Mouse (Mus musculus) forebrain, embryonic 14.5 days (tissue): ENCODE results near the gene Kxd1. TPM values are rescaled to one million over a fixed set of nuclear protein-coding genes. Genes with fewer than 3 reads are reported as not detected.

Experiments
- ATAC-seq: fragments of 200-750 bp; cut with Nextera tagmentation; 2 replicates; pipeline ENCODE4 v1.8.0; 2017; ENCODE audit warnings: mild to moderate bottlenecking, moderate library complexity
- DNase-seq: peaks from one replicate; pipeline ENCODE4 v3.0.0-alpha.2; 2015; ENCODE audit warnings: low spot score
- H3K27ac ChIP-seq: fragments of 300-500 bp; sonication (generic); 2 replicates; pipeline ENCODE4 v1.5.1; 2014; ENCODE audit warnings: low read depth, mild to moderate bottlenecking, control low read depth, low read length, moderate library complexity
- H3K27me3 ChIP-seq: fragments of 300-500 bp; sonication (generic); replicated peaks from 2 replicates; pipeline ENCODE4 v1.6.1; 2014; ENCODE audit warnings: low read length, control low read depth, mixed read lengths; ENCODE audit not compliant: control insufficient read depth, insufficient read depth
- H3K36me3 ChIP-seq: fragments of 300-500 bp; sonication (generic); 2 replicates; pipeline ENCODE4 v1.6.1; 2014; ENCODE audit warnings: low read length, control low read depth; ENCODE audit not compliant: control insufficient read depth, insufficient read depth
- H3K4me1 ChIP-seq: fragments of 300-500 bp; sonication (generic); 2 replicates; pipeline ENCODE4 v1.6.1; 2014; ENCODE audit warnings: antibody characterized with exemption, low read length, control low read depth; ENCODE audit not compliant: control insufficient read depth, insufficient read depth
- H3K4me2 ChIP-seq: fragments of 300-500 bp; sonication (generic); 2 replicates; pipeline ENCODE4 v1.6.1; 2014; ENCODE audit warnings: mild to moderate bottlenecking, control low read depth, low read length
- H3K4me3 ChIP-seq: fragments of 300-500 bp; sonication (generic); 2 replicates; pipeline ENCODE4 v1.5.1; 2014; ENCODE audit warnings: low read depth, low read length, control low read depth
- H3K9ac ChIP-seq: fragments of 300-500 bp; sonication (generic); 2 replicates; pipeline ENCODE4 v1.6.1; 2014; ENCODE audit warnings: mild to moderate bottlenecking, low read length, control low read depth, moderate library complexity
- H3K9me3 ChIP-seq: fragments of 300-500 bp; sonication (generic); replicated peaks from 2 replicates; pipeline ENCODE4 v1.6.1; 2016; ENCODE audit warnings: low read length, control low read depth, mixed read lengths; ENCODE audit not compliant: control insufficient read depth
- WGBS: fragments of 180-500 bp; shearing (Covaris S2); extraction: QIAGEN DNeasy Blood & Tissue Kit; methylation state at CpG from one replicate; pipeline ENCODE4 v1.1.7; 2014; 5-methylcytosine and 5-hydroxymethylcytosine counted together
- polyA plus RNA-seq: library from polyadenylated mRNA; unstranded; fragments of >200 nt; fragmentation: Nextera tagmentation; extraction: Ambion mirVana; gene quantifications from 2 replicates; pipeline ENCODE4 v1.2.1, GENCODE M21; 2014

Gene Kxd1
- polyA plus RNA-seq, 1 experiment from 2014 or later, result 57.9 TPM

GRCm38 (mm10) chr8:70552836-70553235 is 25.1 kb upstream of the Kxd1 start:
- no peaks in the 10 kb centered on the region for H3K36me3 ChIP-seq
- ATAC-seq (no peak), DNase-seq (no peak)
- no peak overlapping the region for H3K9ac ChIP-seq
- 52% methylated on average over 1 of the region's 1 CpGs for WGBS
- no peaks in the 10 kb centered on the region for H3K9me3 ChIP-seq
- peaks cover 7% of the 10 kb centered on the region; the same call in 1 of the 2 replicates for H3K4me1 ChIP-seq
- H3K27me3 ChIP-seq, result no peaks in the 10 kb centered on the region
- no peak overlapping the region for H3K27ac ChIP-seq
- H3K4me2 ChIP-seq, result no peak overlapping the region
- H3K4me3 ChIP-seq, result no peak overlapping the region

DNA sequence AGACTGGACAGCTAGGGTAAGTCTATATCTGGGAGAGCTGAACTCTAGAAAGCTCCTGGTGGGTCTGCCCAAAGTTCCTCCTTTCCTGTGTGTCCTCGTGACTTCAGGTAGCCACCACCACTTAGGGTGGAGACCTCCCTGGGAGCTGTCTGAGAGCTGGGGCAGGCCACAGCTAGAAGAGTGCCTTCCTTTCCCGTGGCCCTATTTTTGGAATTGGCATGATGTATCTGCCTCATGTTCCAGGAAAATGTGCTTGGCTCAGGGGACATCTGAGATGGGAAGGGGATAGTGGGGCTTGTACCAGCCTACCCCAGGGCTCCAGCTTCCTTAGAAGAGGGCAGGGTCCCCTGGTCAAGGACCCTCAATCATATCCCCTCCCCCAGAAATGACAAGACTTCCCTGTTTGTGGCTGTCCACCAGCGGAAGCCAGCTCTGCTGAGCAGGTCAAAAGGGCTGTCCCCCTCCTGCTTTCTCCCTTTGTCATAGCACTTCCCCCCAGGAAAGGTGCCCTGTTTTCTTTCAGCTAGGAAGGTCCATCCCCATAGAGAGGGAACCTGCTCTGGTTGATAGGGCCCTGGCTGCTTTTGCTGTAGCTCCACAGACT is 23.9 kb upstream of the Kxd1 start:
- no peak for DNase-seq
- no peaks in the 10 kb centered on the region for H3K9me3 ChIP-seq
- no peaks in the 10 kb centered on the region for H3K36me3 ChIP-seq
- 82% methylated on average over 3 of the region's 3 CpGs for WGBS
- peaks cover 7% of the 10 kb centered on the region; the same call in 1 of the 2 replicates for H3K4me1 ChIP-seq
- H3K27ac ChIP-seq, result no peak overlapping the region
- no peaks in the 10 kb centered on the region for H3K27me3 ChIP-seq
- no peak overlapping the region for H3K9ac ChIP-seq
- no peak for ATAC-seq
- H3K4me2 ChIP-seq, result no peak overlapping the region
- H3K4me3 ChIP-seq, result no peak overlapping the region

DNA sequence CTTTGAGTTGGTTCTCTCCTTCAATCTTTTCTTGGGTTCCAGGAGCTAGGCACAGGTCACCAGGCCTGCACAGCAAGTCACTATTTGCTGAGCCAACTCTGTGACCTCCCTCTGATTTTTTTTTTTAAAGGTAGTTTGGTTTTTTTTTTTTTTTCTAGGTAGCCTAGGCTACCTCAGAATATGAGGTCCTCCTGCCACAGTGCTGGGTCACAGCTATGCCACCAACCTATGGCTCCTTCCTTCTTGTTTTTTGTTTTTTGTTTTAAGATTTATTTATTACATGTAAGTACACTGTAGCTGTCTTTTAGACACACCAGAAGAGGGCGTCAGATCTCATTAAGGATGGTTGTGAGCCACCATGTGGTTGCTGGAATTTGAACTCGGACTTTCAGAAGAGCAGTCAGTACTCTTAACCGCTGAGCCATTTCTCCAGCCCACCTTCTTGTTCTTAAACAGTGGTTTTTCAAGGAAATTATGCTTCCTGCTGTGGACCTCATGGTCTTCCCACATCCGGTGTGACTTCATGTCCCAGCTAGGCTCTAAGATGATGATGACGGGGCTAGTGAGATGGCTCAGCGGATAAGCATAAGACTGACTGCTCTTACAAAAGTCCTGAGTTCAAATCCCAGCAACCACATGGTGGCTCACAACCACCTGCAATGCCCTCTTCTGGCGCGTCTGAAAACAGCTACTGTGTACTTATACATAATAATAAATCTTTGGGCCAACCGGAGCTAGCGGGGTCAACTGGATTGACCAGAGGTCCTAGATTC is 21.8 kb upstream of the Kxd1 start:
- WGBS, result 95% methylated on average over 10 of the region's 10 CpGs
- ATAC-seq (no peak), DNase-seq (no peak)
- no peak overlapping the region for H3K27ac ChIP-seq
- H3K27me3 ChIP-seq, result no peaks in the 10 kb centered on the region
- no peak overlapping the region for H3K4me3 ChIP-seq
- H3K4me2 ChIP-seq, result no peak overlapping the region
- H3K36me3 ChIP-seq, result no peaks in the 10 kb centered on the region
- no peak overlapping the region for H3K9ac ChIP-seq
- H3K9me3 ChIP-seq, result no peaks in the 10 kb centered on the region
- H3K4me1 ChIP-seq, result peaks cover 7% of the 10 kb centered on the region; the same call in 1 of the 2 replicates

DNA sequence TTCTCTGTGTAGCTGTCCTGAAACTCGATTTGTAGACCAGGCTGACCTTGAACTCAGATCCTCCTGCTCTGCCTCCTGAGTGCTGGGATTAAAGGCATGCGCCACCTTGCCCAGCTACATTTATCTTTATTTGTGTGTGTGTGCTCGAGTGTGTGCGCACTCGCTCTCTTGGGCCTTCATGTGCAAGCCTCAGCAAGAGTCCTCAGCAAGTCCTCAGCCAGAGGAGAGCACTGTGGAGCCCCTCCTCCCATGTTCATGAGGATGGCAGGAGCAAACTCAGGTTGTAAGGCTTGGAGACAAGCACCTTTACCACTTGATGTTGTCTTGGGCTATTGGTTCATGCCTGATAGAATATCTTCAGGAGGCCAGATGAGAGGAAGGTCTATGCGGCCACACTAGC is 20.0 kb upstream of the Kxd1 start:
- Histone ChIP-seq H3K4me1 (no peaks in the 10 kb centered on the region), H3K4me2 (no peak overlapping the region)
- ATAC-seq, result no peak

DNA sequence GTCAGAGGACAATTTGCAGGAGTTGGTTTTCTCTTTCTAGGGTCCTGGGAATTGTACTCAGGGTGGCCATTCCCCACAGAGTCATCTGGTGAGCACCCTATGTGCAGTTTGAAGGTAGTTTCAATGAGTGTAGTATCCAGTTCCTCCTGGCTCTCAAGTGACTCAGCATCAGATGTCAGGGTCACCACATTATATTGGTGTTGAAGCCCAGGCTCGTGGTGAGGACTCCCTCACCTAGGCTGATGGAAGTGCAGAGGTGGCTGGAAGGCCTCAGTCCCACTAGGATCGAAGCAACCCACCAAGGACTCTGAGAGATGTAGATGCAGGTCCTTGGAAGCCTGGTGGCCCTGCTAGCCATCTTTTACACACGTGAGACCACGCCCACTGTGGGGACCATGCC is 18.7 kb upstream of the Kxd1 start:
- Histone ChIP-seq H3K4me2 (no peak overlapping the region), H3K9me3 (no peaks in the 10 kb centered on the region), H3K9ac (no peak overlapping the region), H3K4me1 (no peaks in the 10 kb centered on the region), H3K27ac (no peak overlapping the region), H3K27me3 (no peaks in the 10 kb centered on the region), H3K36me3 (no peaks in the 10 kb centered on the region), H3K4me3 (no peak overlapping the region)
- DNase-seq, result no peak
- WGBS, result 86% methylated on average over 4 of the region's 4 CpGs
- ATAC-seq, result no peak

More for the DNA sequence above, 20.0 kb upstream of the Kxd1 start:
- WGBS, result 93% methylated on average over 6 of the region's 6 CpGs
- Histone ChIP-seq H3K27me3 (no peaks in the 10 kb centered on the region), H3K36me3 (no peaks in the 10 kb centered on the region), H3K27ac (no peak overlapping the region), H3K9ac (no peak overlapping the region), H3K9me3 (no peaks in the 10 kb centered on the region), H3K4me3 (no peak overlapping the region)
- DNase-seq, result no peak

GRCm38 (mm10) chr8:70544200-70544687 is 16.5 kb upstream of the Kxd1 start:
- Histone ChIP-seq H3K9ac (no peak overlapping the region), H3K4me1 (peaks cover 12% of the 10 kb centered on the region), H3K27ac (no peak overlapping the region), H3K27me3 (no peaks in the 10 kb centered on the region), H3K4me2 (no peak overlapping the region), H3K36me3 (no peaks in the 10 kb centered on the region), H3K9me3 (no peaks in the 10 kb centered on the region), H3K4me3 (no peak overlapping the region)
- no peak for ATAC-seq
- WGBS, result 85% methylated on average over 6 of the region's 6 CpGs
- DNase-seq, result no peak

DNA sequence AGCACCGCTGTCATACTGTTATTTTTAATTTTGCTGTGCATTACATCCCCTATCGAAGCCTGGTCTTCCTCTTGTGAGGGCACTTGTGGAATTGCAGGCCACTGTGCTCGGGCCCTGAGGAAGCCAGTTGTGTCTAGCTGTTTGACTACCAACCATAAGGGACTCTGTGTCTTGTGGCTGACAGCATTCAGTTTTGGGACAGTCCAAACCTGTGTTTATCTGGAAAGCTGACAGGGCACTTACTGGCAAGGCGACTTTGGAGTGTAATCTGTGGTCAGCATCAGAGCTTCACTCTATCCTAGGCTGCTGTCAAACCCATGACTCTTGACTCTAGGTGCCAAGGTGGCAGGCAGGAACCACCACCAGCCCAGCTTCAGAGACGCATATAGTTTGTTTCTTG is 13.3 kb upstream of the Kxd1 start:
- H3K4me1 ChIP-seq, result peaks cover 12% of the 10 kb centered on the region
- no peak overlapping the region for H3K4me3 ChIP-seq
- WGBS, result 85% methylated on average over 5 of the region's 5 CpGs
- H3K9me3 ChIP-seq, result no peaks in the 10 kb centered on the region
- peaks cover 11% of the 10 kb centered on the region for H3K36me3 ChIP-seq
- peak overlapping the region; percentile 95 for H3K4me2 ChIP-seq
- ATAC-seq, result no peak
- DNase-seq, result no peak
- H3K9ac ChIP-seq, result no peak overlapping the region
- no peak overlapping the region for H3K27ac ChIP-seq
- H3K27me3 ChIP-seq, result no peaks in the 10 kb centered on the region

GRCm38 (mm10) chr8:70540507-70541071 is 12.8 kb upstream of the Kxd1 start:
- Histone ChIP-seq H3K4me2 (peak overlapping the region; percentile 95), H3K27me3 (no peaks in the 10 kb centered on the region), H3K4me1 (peaks cover 12% of the 10 kb centered on the region), H3K36me3 (peaks cover 16% of the 10 kb centered on the region), H3K9ac (peak overlapping the region; percentile 78), H3K27ac (no peak overlapping the region), H3K4me3 (peak overlapping the region; percentile 80), H3K9me3 (no peaks in the 10 kb centered on the region)
- DNase-seq (no peak), ATAC-seq (no peak)
- WGBS, result 50% methylated on average over 7 of the region's 7 CpGs
